Mouse (Mus musculus) kidney, embryonic 15.5 days (tissue): ENCODE measurements around the gene Tmem120a. TPM values are rescaled to one million over a fixed set of nuclear protein-coding genes. Genes with fewer than 3 reads are reported as not detected.

ENCODE experiments used
- ATAC-seq: fragments of 200-750 bp; cut with Nextera tagmentation; replicated peaks from 2 replicates; pipeline ENCODE4 v1.8.0; 2017; ENCODE audit warnings: moderate TSS enrichment; ENCODE audit not compliant: low FRiP score
- H3K27ac ChIP-seq: fragments of 300-500 bp; sonication (generic); 2 replicates; pipeline ENCODE4 v1.5.1; 2015; ENCODE audit warnings: mild to moderate bottlenecking, inconsistent platforms
- H3K27me3 ChIP-seq: fragments of 300-500 bp; sonication (generic); 2 replicates; pipeline ENCODE4 v1.6.1; 2015; ENCODE audit warnings: inconsistent platforms
- H3K36me3 ChIP-seq: fragments of 300-500 bp; sonication (generic); 2 replicates; pipeline ENCODE4 v1.6.1; 2015; ENCODE audit warnings: inconsistent platforms
- H3K4me1 ChIP-seq: fragments of 300-500 bp; sonication (generic); 2 replicates; pipeline ENCODE4 v1.6.1; 2015; ENCODE audit warnings: inconsistent platforms
- H3K4me2 ChIP-seq: fragments of 300-500 bp; sonication (generic); 2 replicates; pipeline ENCODE4 v1.6.1; 2015; ENCODE audit warnings: moderate library complexity, mild to moderate bottlenecking, inconsistent platforms
- H3K4me3 ChIP-seq: fragments of 300-500 bp; sonication (generic); replicated peaks from 2 replicates; pipeline ENCODE4 v1.5.1; 2015; ENCODE audit warnings: mild to moderate bottlenecking, inconsistent platforms
- H3K9ac ChIP-seq: fragments of 300-500 bp; sonication (generic); 2 replicates; pipeline ENCODE4 v1.6.1; 2015; ENCODE audit warnings: mild to moderate bottlenecking, inconsistent platforms
- H3K9me3 ChIP-seq: fragments of 300-500 bp; sonication (generic); replicated peaks from 2 replicates; pipeline ENCODE4 v1.6.1; 2016; ENCODE audit warnings: inconsistent platforms
- WGBS: fragments of 180-500 bp; shearing (Covaris S2); methylation state at CpG from one replicate; pipeline ENCODE4 v1.1.7; 2015; ENCODE audit warnings: mixed read lengths; 5-methylcytosine and 5-hydroxymethylcytosine counted together
- polyA plus RNA-seq: library from polyadenylated mRNA; unstranded; fragments of >200 nt; fragmentation: Nextera tagmentation; extraction: Ambion mirVana; gene quantifications from 2 replicates; pipeline ENCODE4 v1.2.1, GENCODE M21; 2015

Gene Tmem120a
- polyA plus RNA-seq, result 64.2 and 68.1 TPM in 2 replicates

GRCm38 (mm10) chr5:135743741-135744609, at the start of gene Tmem120a:
Gene Tmem120a (minus strand): TSS chr5:135744448.
- Histone ChIP-seq H3K36me3 (peaks cover 25% of the 10 kb centered on the region), H3K4me2 (peak within 1 kb of the TSS; percentile 88), H3K4me3 (peak within 1 kb of the TSS; percentile 68), H3K9ac (peak within 1 kb of the TSS; percentile 66), H3K27me3 (no peaks in the 10 kb centered on the region), H3K9me3 (peaks cover 7% of the 10 kb centered on the region), H3K4me1 (peaks cover 28% of the 10 kb centered on the region), H3K27ac (peak within 1 kb of the TSS; percentile 84)
- WGBS, result 0% methylated on average over 59 of the region's 60 CpGs
- peak; percentile 95 for ATAC-seq

- no peaks in the 10 kb centered on the region for H3K27me3 ChIP-seq
- no peak overlapping the region for H3K27ac ChIP-seq
- H3K4me2 ChIP-seq, result no peak overlapping the region
- H3K4me1 ChIP-seq, result peaks cover 20% of the 10 kb centered on the region
- H3K9me3 ChIP-seq, result no peaks in the 10 kb centered on the region
- no peak overlapping the region for H3K4me3 ChIP-seq
- 90% methylated on average over 4 of the region's 4 CpGs for WGBS
- peaks cover 73% of the 10 kb centered on the region for H3K36me3 ChIP-seq
- H3K9ac ChIP-seq, result no peak overlapping the region
- ATAC-seq, result no peak
Measured at GRCm38 (mm10) chr5:135782901-135783300, 38.7 kb upstream of the Tmem120a start.

DNA sequence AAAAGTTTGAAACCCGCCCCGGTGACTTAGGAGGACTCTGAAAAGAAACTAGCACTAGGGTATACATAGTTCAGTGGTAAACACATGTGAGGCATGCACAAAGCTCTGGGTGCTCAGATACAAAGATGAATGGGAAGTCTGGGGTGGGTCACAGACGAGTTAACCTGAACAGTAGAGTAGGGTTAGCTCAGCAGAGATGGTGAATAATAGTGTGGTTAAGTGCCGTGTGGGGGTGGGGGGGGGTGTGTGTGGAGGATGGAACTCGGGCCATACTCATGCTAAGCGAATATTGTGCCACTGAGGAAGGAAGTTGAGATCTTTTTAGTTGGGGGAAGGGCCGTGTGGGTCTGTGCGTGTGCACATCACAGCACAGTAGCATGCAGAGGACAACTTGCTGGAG, 36.1 kb upstream of the Tmem120a start:
- Histone ChIP-seq H3K4me2 (peak overlapping the region; percentile 74), H3K27me3 (no peaks in the 10 kb centered on the region), H3K9ac (no peak overlapping the region), H3K36me3 (peaks cover 48% of the 10 kb centered on the region), H3K4me3 (peak overlapping the region; percentile 73), H3K27ac (no peak overlapping the region), H3K4me1 (peaks cover 41% of the 10 kb centered on the region), H3K9me3 (no peaks in the 10 kb centered on the region)
- WGBS, result 79% methylated on average over 8 of the region's 8 CpGs
- ATAC-seq, result no peak

DNA sequence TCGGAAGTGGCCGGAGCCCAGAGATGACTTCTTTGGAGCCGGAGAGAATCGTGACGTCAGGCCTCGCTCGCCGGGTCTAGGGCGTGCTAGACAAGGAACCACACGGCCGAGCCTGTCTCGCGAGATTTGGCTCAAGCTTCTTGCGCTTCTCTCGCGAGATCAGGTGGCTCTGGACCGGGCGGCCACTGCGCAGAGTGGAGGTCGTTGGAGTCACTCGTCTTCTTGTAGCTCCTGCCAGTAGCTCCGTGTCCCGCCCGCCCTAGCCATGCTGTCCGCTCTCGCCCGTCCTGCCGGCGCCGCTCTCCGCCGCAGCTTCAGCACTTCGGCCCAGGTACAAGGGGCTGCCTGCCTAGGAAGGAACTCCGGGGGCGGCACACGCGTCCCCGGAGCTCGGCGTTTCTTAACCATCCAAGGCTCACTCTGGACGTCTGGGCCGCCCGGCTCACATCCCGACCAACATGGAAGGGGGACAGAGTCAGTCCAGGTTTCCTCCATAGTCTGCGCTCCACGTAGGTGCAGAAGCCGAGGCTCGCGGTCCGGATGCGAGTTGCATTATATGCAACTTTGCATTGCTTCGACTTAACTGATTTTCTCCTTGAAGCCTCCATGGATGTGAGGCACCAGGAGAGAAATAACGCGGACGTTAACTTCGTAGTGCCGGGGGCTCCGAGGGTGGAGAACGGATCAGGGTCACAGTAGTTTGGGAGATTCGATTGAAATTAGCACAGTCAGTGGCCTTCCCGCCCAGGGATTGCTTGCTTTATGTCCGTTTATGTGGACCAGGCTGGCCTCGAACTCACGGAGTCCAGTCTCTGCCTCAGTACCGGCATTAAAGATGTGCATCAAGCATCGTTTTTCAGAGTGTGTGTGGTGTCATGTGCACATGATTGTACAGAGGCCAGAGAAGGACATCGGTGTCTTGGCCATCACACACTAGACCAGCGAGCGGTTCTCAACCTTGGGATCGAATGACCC, 34.5 kb upstream of the Tmem120a start, which contains the start of gene Mdh2:
Gene Mdh2 (plus strand): TSS at position 10 of the 975 bp plus-strand sequence.
- under 1% methylated on average over 69 of the region's 70 CpGs for WGBS
- H3K27ac ChIP-seq, result peak within 1 kb of the TSS; percentile 97
- H3K4me3 ChIP-seq, result peak within 1 kb of the TSS; percentile 73
- peaks cover 41% of the 10 kb centered on the region for H3K4me1 ChIP-seq
- H3K9me3 ChIP-seq, result no peaks in the 10 kb centered on the region
- peak within 1 kb of the TSS; percentile 86 for H3K9ac ChIP-seq
- H3K36me3 ChIP-seq, result peaks cover 32% of the 10 kb centered on the region
- no peaks in the 10 kb centered on the region for H3K27me3 ChIP-seq
- peak within 1 kb of the TSS; percentile 74 for H3K4me2 ChIP-seq
- ATAC-seq, result peak; percentile 98

- Histone ChIP-seq H3K9ac (peak within 1 kb of the TSS; percentile 86), H3K4me2 (peak within 1 kb of the TSS; percentile 74), H3K27ac (peak within 1 kb of the TSS; percentile 97), H3K4me1 (peaks cover 41% of the 10 kb centered on the region), H3K36me3 (peaks cover 24% of the 10 kb centered on the region), H3K27me3 (no peaks in the 10 kb centered on the region), H3K9me3 (no peaks in the 10 kb centered on the region), H3K4me3 (peak within 1 kb of the TSS; percentile 73)
- peak; percentile 94 for ATAC-seq
- under 1% methylated on average over 45 of the region's 45 CpGs for WGBS
Measured at GRCm38 (mm10) chr5:135777796-135778470, 33.7 kb upstream of the Tmem120a start, which contains the start of gene Styxl1. Gene Styxl1 (minus strand): TSS chr5:135778385.

GRCm38 (mm10) chr5:135776546-135776945, 32.3 kb upstream of the Tmem120a start:
- Histone ChIP-seq H3K27ac (peak overlapping the region; percentile 76), H3K36me3 (peaks cover 11% of the 10 kb centered on the region), H3K4me3 (no peak overlapping the region), H3K9me3 (no peaks in the 10 kb centered on the region), H3K27me3 (no peaks in the 10 kb centered on the region), H3K9ac (0 out of 2 replicates have a peak overlapping the region, but pooled peaks have one; percentile 21), H3K4me2 (peak overlapping the region; percentile 16; the same call in 1 of the 2 replicates), H3K4me1 (peaks cover 41% of the 10 kb centered on the region)
- WGBS, result 53% methylated on average over 4 of the region's 4 CpGs
- no peak for ATAC-seq

GRCm38 (mm10) chr5:135772519-135772918, 28.3 kb upstream of the Tmem120a start:
- H3K36me3 ChIP-seq, result no peaks in the 10 kb centered on the region
- no peak overlapping the region for H3K27ac ChIP-seq
- no peaks in the 10 kb centered on the region for H3K27me3 ChIP-seq
- 44% methylated on average over 3 of the region's 3 CpGs for WGBS
- H3K9me3 ChIP-seq, result no peaks in the 10 kb centered on the region
- H3K4me2 ChIP-seq, result no peak overlapping the region
- peaks cover 18% of the 10 kb centered on the region for H3K4me1 ChIP-seq
- H3K4me3 ChIP-seq, result no peak overlapping the region
- ATAC-seq, result no peak
- H3K9ac ChIP-seq, result no peak overlapping the region

- H3K27ac ChIP-seq, result no peak overlapping the region
- no peaks in the 10 kb centered on the region for H3K4me1 ChIP-seq
- no peak for ATAC-seq
- no peak overlapping the region for H3K4me3 ChIP-seq
- H3K27me3 ChIP-seq, result no peaks in the 10 kb centered on the region
- no peaks in the 10 kb centered on the region for H3K9me3 ChIP-seq
- no peaks in the 10 kb centered on the region for H3K36me3 ChIP-seq
- H3K9ac ChIP-seq, result no peak overlapping the region
- 65% methylated on average over 3 of the region's 3 CpGs for WGBS
- no peak overlapping the region for H3K4me2 ChIP-seq
Measured at GRCm38 (mm10) chr5:135764971-135765370, 20.7 kb upstream of the Tmem120a start.

GRCm38 (mm10) chr5:135763526-135763925, 19.3 kb upstream of the Tmem120a start:
- ATAC-seq, result no peak
- Histone ChIP-seq H3K4me3 (no peak overlapping the region), H3K9me3 (no peaks in the 10 kb centered on the region), H3K9ac (no peak overlapping the region), H3K36me3 (no peaks in the 10 kb centered on the region), H3K4me2 (no peak overlapping the region), H3K27me3 (no peaks in the 10 kb centered on the region), H3K4me1 (no peaks in the 10 kb centered on the region), H3K27ac (no peak overlapping the region)
- WGBS, result 4% methylated on average over 7 of the region's 7 CpGs

DNA sequence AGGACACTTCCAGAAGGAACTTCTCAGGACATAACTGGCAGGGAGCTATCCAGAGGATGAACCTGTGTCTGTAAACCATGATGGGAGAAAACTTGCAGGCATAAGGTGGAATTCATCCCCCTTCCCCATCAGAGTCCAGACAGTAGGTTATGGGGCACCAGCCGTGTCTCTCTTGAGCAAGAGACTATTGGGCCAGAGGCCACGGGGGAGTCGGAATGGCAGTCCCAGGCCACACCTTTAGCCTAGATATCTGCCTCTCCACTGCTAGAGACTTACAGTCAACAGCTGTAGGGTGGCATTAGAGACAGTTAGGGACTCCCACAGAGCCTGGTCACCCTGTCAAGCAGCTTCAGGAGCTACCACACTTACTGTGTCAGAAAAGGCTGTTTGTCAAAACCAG, 17.6 kb upstream of the Tmem120a start:
- H3K4me2 ChIP-seq, result no peak overlapping the region

DNA sequence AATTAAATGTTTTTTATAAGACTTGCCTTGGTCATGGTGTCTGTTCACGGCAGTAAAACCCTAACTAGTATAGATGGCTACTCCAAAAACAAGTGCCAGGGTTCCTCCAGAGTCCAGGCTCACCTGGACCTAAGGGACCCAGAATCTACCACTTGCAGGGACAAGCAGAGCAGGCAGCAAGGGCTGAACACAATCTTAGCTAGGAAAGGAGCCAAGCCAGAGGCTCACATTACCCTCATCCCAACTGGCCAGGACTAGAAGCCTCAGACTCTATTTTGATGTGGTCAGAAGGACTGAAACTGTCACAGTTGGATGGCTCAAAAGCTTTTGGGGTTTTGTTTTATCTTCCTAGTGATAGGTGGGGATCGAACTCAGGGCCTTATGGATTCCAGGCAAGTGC, 7.3 kb upstream of the Tmem120a start:
- H3K4me1 ChIP-seq, result no peaks in the 10 kb centered on the region
- no peak overlapping the region for H3K9ac ChIP-seq
- no peak for ATAC-seq
- WGBS, result 81% methylated on average over 2 of the region's 2 CpGs
- H3K27ac ChIP-seq, result no peak overlapping the region
- H3K4me2 ChIP-seq, result no peak overlapping the region
- H3K4me3 ChIP-seq, result no peak overlapping the region
- H3K9me3 ChIP-seq, result peaks cover 7% of the 10 kb centered on the region
- H3K36me3 ChIP-seq, result no peaks in the 10 kb centered on the region
- no peaks in the 10 kb centered on the region for H3K27me3 ChIP-seq

More for the DNA sequence above, 17.6 kb upstream of the Tmem120a start:
- H3K27ac ChIP-seq, result no peak overlapping the region
- H3K4me1 ChIP-seq, result no peaks in the 10 kb centered on the region
- 67% methylated on average over 3 of the region's 3 CpGs for WGBS
- no peaks in the 10 kb centered on the region for H3K36me3 ChIP-seq
- H3K9me3 ChIP-seq, result no peaks in the 10 kb centered on the region
- no peak overlapping the region for H3K9ac ChIP-seq
- no peaks in the 10 kb centered on the region for H3K27me3 ChIP-seq
- ATAC-seq, result no peak
- no peak overlapping the region for H3K4me3 ChIP-seq
